Mouse (Mus musculus): ENCODE results near the gene Ern1.
"Not testable (repeated sequence)": the region's sequence is repeated elsewhere in the genome, so short reads cannot be mapped to it uniquely, and the experiment has no call there.

The Ern1 gene

GRCm38 (mm10) chr11:106481651-106482050 is 6.0 kb downstream of the Ern1 start:
- no peak for DNase-seq (ENCODE audit: low spot score in 2 of 2)

DNA sequence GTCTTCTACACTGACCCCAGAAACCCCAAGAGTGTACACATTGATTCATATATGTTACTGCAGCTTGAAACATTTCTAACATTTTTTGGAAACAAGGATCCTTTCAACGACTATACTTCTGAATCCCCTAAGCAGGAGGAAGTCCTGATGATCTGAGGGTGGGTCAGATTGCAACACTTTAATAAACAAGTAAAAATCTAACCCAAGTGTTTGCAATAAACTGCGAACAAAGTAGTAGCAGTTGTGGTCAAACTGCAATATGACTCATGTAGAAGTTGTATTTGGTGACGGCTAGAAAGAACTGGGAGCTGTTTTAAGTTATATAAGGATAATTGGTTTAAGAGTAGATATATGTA is 7.1 kb downstream of the Ern1 start:
- DNase-seq (ENCODE audit: low spot score in 2 of 2) = no peak

DNA sequence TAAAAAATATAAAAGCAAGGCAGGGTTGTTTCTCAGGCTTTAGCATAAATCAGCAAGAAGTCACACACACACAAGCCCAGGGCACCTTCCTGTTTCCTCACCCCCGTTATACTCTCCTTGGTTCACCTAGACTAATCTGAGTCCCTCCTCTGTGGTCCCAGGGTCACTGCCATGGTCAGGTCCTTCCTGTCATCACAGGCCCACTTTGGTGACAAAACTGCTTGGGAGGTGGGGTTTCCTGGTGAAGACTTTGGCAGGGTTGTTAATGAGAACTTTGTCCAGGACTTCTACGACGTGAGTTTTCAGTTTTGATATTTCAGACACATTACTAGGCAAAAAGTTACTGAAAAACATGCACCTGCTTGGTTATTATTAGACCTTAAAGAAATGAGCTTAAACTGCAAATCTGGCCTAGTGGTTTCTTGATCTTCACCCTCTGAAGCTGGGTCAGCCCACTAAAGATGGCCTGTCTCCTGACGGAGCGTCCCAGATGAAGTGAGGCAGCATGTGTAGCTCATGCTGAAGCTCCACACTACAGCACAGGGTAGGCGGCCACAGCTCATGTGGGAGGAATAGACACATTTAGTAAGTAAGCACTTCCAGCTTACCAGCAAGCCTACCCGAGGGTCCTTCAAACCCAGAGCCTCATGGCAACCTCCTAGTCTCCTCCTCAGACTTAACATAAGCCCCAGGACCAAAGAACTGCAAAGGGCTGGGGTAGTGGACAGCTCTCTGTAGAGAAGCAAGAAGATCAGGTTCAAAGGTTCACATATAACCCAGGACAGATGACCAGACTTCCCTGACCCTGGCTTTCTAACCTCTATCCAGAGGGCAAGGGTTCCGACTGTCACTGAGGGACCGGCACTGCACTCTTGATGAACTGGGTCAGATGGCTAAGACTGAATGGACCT is 7.8 kb downstream of the Ern1 start:
- no peak for DNase-seq (ENCODE audit: low spot score in 2 of 2)

DNA sequence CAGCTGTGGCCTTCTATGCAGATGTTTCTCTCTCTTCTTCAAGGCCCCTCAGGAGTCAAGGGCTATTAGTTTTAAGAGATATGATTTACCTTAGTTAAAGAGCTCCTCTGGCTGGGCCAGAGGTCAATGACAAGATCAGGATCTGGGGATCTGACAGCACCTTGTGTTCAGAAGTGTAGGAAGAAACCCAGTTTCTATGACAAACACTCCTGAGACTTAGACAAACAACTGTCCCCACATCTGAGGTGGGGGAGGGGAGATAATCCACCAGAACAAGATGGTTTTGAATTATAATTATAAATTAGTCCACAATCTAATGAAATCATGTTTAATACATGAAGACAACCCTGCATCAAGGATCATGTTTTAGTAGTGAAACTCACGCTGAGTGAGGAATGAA is 8.9 kb downstream of the Ern1 start:
- no peak for DNase-seq (ENCODE audit: low spot score in 2 of 2)

DNA sequence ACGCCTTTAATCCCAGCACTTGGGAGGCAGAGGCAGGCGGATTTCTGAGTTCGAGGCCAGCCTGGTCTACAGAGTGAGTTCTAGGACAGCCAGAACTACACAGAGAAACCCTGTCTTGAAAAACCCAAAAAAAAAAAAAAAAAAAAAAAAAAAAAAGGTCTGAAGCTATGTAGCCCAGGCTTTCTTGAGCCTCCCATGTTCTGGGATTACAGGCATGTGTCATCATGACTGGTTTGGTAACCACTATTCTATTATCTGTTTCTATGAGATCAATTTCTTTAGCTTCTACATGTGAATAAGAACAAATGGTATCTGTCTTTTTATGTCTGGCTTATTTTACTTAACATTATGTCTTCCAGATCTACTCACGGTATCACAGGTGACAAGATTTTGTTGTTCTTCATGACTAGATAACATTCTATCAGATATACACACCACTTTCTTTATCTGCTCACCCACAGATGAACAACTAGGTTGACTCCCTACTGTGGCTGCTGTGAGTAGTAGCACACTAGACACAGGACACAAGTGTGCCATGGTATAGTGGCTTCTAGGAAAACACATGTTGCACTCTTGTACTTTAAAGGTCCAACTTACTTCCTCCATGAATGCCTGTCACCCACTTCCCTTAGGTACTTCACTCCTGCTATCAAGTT is 10.0 kb downstream of the Ern1 start:
- no peak for DNase-seq (ENCODE audit: low spot score in 2 of 2)

GRCm38 (mm10) chr11:106475309-106475708 is 12.3 kb downstream of the Ern1 start:
- no peak for DNase-seq (ENCODE audit: low spot score in 2 of 2)

GRCm38 (mm10) chr11:106471629-106472028 is 16.0 kb downstream of the Ern1 start:
- no peak for DNase-seq (ENCODE audit: low spot score in 2 of 2)

DNA sequence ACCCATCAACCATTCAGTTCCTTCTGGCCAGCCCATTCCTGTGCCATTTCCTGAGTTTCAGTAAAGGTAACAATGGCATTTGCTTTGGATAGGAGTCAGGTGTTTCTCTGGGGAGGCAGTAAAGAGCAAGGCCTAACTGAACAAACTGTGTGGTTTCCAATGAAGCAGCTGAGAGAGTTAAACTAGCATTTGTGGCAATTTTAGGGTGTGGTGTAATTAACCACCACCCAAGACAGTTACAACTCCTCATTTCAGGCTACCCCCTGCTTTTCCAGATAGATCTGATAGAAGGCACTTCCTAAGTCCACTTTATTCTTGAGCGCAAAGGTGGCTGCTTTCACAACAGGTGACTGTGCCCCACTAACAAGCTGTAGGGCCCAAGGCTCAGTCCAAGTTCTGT is 19.1 kb downstream of the Ern1 start:
- no peak for DNase-seq (ENCODE audit: low spot score in 2 of 2)

GRCm38 (mm10) chr11:106465932-106466331 is 21.7 kb downstream of the Ern1 start:
- DNase-seq (ENCODE audit: low spot score in 2 of 2) = no peak

GRCm38 (mm10) chr11:106465545-106465903 is 22.1 kb downstream of the Ern1 start:
- no peak for DNase-seq (ENCODE audit: low spot score in 2 of 2)

DNA sequence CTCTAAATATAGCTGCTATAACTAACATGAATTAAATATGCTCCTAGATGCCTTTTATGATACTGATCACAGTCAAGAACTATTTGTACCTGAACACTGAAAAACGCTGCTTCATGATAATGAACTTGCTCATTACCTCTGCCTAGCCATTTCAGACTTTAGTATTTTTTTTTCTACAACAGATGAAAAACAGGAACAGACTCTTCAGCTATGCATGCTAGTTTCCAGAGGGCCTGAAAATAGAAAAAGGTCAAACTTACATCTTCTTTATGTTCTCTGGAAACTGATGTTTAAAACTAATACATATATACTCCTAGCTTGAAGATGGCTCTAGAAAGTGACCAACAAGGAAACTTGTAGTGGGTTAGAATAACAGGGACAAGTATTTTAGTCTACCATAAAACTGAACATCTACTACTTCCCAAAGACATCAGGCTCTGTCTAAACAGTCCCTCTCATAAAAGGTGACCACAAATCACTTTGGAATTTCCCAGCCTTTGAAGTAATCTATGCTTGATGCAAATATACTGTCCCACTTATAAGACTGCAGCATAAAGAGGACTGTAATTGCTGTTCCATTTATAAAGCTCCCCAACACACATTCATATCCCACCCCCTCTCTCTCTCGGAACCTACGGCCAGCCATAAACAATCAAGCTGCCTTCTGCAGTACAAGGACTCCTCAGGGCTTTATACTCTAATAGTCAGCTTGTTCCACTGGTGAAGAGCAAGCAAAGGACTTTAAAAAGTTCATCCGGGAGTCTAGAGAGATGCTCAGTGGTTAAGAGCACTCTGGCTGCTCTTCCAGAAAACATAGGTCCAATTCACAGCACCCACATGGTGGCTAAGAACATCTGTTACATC is 22.7 kb downstream of the Ern1 start:
- DNase-seq (ENCODE audit: low spot score in 2 of 2) = no peak

DNA sequence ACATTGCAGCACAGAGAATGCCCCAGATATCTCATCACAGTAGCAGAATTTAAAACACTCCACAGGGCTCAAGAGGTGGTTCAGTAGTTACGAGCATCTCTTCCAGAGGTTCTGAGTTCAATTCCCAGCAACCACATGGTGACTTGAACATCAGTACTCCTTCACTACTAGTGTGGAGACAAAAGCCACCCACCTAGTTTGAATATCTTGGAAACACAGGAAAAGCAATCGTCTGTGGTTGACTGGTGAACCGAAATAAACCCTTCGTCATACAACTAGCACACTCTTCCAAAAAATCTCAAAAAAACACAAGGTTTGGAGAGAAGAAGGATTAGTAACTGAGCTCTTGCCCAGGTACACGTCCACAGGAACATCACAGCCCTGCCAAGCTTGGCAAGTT is 23.8 kb downstream of the Ern1 start:
- no peak for DNase-seq (ENCODE audit: low spot score in 2 of 2)

- no peak for DNase-seq (ENCODE audit: low spot score in 2 of 2)
Measured at GRCm38 (mm10) chr11:106462309-106462708, 25.3 kb downstream of the Ern1 start.

DNA sequence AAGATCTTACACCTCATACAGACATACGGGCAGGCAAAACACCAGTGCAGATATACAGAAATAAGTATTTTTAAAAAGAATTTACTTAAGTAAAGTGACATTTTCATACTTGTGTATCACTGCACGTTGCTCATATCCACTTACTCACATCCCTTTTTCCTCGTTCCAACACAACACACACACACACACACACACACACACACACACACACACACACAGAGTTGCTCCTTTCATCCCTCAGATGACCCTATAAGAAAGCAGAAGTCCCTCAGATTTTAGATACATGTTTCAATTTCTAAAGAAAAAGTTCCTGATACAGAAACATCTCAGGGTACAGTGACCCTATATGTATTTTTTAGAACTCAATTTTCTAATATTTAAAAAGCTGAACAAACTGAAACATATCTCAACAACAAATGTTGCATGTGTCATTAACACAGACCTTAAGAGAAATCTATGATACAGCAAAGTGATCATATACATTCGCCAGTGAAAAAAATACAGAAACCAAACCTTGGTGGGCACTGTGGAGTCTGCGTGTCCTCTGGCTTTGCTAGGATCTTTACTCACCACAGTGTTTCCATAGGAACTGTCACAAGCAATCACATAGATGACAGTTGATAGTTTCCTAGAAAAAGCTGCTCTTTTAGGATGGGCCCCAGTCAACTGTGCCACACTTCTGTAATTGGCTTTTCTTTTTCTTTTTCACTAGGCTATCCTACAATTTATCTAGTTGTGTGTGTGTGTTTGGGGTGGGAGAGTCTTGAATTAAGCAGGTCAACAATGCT is 26.3 kb downstream of the Ern1 start:
- no peak for DNase-seq (ENCODE audit: low spot score in 2 of 2)

GRCm38 (mm10) chr11:106460671-106461070 is 27.0 kb downstream of the Ern1 start:
- DNase-seq (ENCODE audit: low spot score in 2 of 2) = no peak

DNA sequence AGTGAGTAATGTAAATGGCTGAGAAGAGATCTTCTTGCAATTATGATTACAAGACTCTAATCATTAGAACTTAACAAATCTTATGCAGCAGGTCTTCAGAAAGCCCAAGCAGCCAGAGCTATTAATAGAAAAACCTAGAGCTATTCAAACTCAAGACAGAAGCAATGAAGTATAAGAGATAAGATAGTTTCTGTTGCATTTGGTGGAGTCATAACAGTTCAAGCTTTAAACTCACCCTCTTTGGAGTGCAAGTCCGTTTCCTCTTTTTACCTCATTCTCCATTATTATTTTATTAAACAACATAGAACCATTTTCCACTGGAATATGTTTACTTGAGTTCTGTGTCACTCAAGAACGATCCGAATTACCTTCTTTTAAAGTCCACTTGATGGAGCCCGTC is 29.1 kb downstream of the Ern1 start:
- no peak for DNase-seq (ENCODE audit: low spot score in 2 of 2)

GRCm38 (mm10) chr11:106443646-106444045 is 44.0 kb downstream of the Ern1 start:
- no peak for DNase-seq (ENCODE audit: low spot score in 2 of 2)

GRCm38 (mm10) chr11:106442564-106442963 is 45.1 kb downstream of the Ern1 start:
- DNase-seq (ENCODE audit: low spot score in 2 of 2) = not testable (repeated sequence)

DNA sequence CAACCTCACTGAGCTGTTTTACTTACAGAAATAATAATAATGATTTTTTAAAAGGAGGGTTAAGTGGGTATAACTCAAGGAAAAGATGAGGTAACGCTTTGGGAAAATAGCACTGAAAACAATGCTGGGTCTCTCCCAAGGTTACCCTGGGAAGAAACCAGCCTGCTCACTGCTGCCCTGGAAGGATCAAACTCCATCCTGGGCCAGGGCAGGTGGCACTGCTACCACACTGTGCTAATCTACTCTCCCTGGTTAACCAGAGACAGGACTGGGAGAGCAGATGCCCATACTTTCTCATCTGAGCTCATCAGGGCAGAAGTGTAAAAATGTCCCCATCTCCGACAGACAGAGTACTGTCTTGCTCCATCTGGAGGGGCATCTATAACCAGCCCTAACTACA is 47.3 kb downstream of the Ern1 start:
- DNase-seq (ENCODE audit: low spot score in 2 of 2) = no peak

- DNase-seq (ENCODE audit: low spot score in 2 of 2) = no peak
Measured at GRCm38 (mm10) chr11:106439355-106439754, 48.3 kb downstream of the Ern1 start.

DNA sequence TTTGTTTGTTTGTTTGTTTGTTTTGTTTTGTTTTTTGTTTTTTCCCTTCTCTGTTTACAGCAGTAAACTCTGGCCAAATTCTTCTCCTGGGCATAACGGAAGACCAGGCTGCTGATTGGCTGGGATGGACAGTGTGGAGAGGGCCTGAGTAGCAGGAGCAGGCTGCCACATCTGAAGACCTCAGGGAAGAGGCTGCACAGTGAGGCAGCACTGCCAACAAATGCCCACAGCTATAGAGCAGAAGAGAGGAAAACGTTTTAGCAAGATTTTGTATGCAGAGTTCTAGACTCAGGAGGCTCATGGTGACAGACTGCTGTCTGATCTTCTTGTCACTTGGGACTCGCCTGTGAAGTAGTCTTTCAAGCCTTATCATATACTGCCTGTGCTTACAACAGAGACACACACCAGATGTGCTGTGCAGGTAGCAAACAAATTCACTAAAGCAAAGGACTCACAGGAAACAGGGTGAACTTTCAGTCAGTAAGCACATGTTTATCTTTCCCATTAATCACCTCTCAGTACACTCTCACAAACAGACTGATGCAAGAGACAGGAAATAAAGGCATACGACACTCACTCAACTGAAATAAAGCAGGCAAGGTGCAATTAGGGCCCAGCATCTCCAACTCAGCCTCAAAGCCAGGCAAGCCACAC is 49.0 kb downstream of the Ern1 start:
- no peak for DNase-seq (ENCODE audit: low spot score in 2 of 2)

Measured in urinary bladder, adult 18-20 months (tissue).